Mouse (Mus musculus): ENCODE measurements around the gene Fam178b. TPM values are rescaled to one million over a fixed set of nuclear protein-coding genes. Genes with fewer than 3 reads are reported as not detected.
"Not testable (repeated sequence)": the region's sequence is repeated elsewhere in the genome, so short reads cannot be mapped to it uniquely, and the experiment has no call there.

Gene Fam178b
- total RNA-seq, 1 experiment from 2014 or later = 0.87 TPM

DNA sequence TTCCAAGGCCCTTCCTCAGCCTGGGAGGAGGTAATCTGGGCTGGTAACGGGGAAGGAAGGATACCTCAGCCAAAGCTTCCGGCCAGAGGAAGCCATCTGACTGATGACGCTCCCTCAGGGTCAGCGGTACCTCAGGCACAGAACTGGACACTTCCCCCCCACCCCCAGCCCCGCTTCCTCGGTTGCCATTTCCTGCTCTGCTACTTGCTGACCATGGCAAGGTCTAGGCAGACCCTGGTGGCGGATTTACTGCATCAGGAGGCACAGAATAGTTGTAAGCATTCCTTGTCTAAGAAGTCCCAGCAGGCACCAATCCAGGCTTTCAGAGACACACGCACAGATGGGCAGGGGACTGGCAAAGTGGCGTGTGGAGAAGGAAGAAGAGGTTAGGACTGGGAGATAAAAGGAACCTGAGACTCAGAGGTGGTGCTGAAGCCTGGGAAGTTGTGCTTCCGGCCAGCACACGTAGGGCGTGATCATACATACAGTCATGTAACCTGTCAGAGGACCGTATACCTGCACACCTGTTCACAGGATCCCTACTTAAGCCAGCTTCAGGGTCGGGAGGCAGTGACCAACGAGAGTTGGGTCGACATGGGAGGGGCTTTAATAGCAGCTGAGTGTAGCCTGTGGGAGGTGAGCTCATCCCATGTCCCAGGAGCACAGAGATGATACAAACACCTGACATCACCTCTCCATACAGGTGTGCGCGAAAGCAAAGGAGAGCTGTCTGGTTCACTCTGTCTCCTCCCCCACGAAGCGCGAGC, 128.2 kb downstream of the Fam178b start:
- ATAC-seq (replicated peaks; ENCODE audit: low read depth, poor library complexity, severe bottlenecking) = no peak

DNA sequence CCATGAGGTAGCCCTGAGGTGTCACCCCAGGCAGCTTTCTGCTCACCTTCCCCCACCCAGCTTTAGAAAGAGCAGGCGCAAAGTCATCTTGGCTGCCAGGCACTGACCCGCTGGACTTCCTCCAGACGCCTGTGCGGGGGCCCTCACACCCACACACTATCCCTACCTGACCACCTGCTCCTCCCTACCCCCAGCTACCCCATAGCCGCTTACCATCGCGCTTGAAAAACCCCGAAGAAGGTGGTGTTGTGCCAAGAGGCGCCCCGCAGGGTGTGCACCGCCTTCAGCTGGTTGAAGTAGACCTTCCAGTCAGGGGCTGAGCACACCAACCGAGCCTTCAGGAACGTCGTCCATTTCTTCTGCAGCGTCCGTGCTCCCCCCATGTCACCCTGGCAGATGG, 130.5 kb downstream of the Fam178b start:
- no peak for ATAC-seq (replicated peaks; ENCODE audit: low read depth, poor library complexity, severe bottlenecking)

DNA sequence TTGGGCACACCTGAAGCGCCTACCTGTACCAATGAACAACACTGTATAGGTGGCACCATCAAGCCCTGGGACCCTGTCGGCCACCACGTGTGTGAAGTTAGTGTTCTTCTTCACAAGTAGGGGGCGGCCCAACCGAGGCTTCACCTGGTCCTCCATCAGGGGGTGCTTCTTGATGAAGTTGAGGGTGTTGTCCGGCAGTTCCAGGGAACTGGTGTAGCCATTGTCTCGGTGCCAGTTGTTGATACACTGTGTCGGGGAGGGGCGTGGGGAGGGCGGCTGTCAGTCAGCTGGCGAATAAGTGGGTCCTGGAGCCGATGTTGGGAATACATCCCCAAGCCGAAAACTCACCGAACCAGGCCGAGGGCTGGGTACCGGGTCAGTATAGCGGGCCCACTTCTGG, 131.1 kb downstream of the Fam178b start:
- no peak for ATAC-seq (replicated peaks; ENCODE audit: low read depth, poor library complexity, severe bottlenecking)

DNA sequence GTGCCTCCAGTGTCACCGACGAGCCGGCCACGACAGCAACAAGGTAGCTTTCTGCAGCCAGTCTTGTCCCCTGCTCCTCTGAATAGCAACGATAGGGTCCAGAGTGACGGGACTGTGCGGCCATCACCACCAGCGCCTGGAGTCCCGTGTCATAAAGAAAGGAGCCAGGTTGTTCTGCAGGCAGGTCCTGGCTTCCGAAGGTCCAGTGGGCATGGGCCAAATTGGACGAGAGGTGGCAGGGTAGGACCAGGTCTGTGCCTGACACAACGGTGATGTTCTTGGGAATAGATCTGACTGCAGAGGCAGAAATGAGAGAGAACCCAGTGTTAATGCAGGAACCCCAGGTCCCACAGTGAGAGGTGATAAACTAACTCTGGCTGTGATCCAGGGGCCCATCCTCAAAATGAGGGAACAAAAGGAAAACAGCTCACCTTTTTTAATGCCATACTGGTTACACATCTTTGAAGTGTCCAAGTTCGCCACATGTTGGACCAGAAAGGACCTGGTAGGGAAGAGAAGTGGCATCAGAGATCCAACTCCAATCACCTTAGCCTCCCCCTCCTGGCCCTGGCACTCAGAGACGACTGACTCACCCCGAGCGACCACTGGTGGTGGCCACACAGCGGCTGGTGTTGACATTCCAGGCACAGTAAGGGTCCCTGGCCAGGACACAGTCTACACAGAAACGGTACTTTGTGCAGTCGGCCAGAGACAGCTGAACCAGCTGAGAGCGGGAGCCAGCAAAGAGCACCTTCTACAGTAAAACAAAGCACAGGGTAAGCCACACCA, 132.7 kb downstream of the Fam178b start:
- ATAC-seq (replicated peaks; ENCODE audit: low read depth, poor library complexity, severe bottlenecking) = no peak

DNA sequence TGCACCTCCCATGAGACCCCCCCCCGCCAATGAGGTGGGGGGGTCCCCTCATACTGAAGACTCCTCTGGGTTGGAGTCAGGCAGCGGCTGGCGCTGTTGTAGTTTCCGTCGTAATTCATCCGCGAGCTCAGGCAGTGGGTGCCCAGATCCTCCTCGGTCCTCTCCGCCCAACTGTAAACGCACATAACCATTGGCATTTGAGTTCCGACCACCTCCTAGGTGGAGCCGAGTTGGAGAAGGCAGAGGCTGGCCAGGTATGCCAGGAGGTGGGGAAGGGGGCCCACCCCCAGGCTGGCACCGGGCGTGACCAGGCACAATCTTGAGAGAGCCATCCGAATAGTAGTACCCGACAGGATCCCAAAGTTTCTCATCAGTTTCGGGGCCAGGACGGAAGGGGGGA, 133.5 kb downstream of the Fam178b start:
- ATAC-seq (replicated peaks; ENCODE audit: low read depth, poor library complexity, severe bottlenecking) = no peak

DNA sequence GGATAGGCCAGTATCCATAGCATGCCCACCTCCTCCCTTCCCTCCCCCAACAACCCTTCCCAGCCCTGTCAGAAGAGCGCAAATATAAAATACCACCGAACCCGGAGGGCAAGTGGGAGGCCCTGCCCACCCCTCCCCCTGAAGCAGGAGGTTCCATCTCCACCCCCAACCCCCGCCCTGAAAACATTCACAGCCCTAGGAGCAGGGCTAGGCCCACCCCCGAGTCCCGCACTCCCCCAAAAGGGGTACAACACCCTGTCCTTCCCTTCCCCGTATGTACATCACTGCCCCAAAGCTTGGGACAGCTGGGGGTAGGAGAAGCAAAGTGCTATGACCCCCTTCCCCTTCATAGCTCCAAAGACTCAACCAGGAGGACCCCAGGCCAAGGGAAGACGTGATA, 134.2 kb downstream of the Fam178b start:
- no peak for ATAC-seq (replicated peaks; ENCODE audit: low read depth, poor library complexity, severe bottlenecking)

DNA sequence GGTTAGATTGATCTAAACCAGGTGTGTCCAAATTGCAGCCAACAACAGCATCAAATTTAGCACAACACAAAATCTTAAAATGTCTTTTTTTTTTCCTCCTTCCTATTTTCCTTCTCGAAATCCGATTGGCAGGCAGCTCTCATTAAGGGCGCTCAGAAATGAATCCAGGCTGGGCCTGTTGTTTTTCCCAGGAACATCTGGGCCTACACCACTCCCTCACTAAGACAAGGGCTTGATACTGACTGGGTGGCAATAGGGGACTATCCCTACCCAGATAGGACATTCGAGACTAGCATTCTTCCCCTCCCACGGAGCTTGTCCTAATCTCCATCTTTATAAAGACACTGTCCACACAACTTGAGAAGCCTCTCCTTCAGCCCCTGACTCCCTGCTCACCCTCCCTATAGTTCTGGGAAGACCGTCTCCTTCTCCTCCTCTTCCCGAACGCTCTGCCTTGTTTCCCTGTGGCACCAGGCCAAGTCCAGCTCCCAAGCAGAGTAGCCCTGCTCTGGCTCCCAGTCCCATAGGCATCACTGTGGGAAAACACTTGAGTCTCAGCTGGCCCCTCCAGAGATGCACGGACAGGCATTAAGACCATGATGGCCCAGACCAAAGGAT, 134.9 kb downstream of the Fam178b start:
- ATAC-seq (replicated peaks; ENCODE audit: low read depth, poor library complexity, severe bottlenecking) = no peak

DNA sequence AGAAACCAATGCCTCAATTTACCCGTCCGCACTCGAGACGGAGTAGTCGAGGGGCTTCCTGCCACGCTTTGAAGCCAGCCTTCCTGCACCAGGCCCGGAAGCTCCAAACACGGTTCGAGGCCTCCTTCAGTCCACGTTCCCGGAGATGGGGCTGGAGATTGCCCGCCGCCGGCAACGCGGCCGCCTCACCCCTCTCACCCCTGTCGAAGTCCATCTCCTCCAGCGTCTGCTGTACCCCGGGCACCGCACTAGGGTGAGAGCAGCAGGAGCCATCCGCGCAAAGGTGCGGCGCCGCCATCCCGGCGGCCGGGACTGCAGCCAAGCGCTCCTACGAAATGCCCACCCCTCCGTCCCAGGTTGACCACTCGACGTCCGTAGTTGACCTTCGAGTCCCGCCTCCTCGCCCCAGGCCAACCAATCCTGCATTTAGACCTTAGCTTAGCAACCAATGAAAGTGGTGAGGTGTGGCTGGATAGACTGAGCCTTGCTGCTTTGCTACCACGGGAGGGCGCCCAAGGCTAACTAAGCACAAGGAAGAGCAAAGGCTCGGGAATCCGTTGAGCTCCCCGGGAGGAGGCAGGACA, 136.0 kb downstream of the Fam178b start, which contains the start of gene Ankrd39:
TSS of gene Ankrd39 (minus strand) at position 558 of the 584 bp plus-strand sequence.
- ATAC-seq (replicated peaks; ENCODE audit: low read depth, poor library complexity, severe bottlenecking) = peak; percentile 98

DNA sequence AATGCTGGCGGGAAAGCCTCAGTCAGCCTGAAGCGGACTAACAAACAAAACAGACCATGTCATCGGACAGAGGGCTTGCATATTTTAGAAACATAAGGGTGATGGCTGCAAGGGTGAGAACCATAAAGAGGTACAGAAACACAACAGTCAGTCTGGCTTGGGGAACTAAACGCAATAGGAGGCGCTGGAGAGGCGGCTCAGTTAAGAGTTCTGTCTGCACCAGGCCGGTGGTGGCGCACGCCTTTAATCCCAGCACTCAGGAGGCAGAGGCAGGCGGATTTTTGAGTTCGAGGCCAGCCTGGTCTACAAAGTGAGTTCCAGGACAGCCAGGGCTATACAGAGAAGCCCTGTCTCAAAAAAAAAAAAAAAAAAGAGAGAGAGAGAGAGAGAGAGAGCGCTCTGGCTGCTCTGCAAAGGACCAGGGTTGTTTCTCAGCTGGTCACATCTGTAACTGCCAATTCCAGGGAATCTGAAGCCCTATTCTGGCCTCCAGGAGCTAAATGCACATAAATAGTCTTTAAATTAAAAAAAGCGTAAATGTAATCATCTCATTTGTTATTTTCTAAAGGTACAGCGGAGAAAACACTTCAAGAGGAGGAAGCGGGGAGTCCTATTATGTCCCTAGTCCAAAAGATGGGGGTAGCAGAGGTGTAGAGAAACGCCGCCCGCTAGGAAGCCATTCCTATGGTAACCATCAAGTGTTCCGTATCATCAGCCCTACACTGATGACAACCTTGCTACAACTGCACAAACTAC, 137.0 kb downstream of the Fam178b start:
- ATAC-seq (replicated peaks; ENCODE audit: low read depth, poor library complexity, severe bottlenecking) = no peak

DNA sequence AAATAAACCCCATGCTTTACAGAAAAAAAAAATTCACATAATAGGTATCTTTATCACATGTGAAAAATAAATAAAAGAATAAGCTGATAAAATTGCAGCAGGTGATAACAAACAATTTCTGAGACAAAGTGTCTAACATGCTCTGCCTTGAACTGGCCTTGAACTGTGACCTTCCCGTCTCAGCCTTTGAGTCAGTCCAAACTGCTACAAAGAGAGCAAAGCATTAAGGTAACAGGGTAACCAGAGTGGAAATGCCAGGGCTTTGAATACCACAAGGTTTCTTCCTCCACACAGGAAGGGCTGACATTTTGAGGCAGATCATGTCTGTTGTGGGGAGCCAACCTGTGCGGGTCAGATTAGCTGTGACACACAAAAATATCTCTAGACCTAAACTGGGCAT, 137.6 kb downstream of the Fam178b start:
- ATAC-seq (replicated peaks; ENCODE audit: low read depth, poor library complexity, severe bottlenecking) = no peak

DNA sequence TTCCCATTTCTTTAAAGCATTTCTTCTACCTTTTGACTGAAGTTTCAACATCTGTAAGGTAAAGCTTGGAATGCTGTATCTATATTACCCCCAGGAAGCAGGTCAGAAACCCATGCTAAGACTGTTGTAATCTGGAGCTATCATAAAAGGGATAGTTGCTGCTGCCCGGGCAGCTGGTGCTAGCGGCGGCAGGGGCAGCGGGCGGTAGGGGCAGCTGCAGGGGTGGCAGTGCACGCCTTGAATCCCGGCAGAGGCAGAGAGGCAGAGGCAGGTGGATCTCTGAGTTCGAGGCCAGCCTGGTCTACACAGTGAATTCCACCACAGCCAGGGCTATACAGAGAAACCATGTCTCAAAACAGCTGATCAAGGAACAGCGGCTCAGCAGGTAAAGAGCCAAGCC, 140.1 kb downstream of the Fam178b start:
- ATAC-seq (replicated peaks; ENCODE audit: low read depth, poor library complexity, severe bottlenecking) = no peak

DNA sequence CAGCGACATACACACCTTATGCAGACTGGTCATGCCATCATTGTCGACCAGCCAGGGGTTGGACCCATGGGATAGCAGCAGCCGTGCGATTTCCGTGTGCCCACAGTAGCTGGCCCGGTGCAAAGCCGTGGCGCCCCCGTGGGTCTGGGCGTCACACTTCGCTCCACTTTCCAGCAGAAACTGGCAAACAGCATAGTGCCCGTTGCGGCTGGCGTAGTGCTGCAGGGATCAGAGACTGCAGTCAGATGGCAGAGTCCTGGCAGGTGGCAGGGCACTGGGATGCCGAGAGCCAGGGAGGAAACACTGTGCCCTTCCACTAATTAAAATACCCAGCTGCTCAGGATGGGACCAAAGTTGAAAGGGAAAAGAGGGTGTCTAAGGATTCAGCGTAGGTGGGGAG, 141.1 kb downstream of the Fam178b start:
- no peak for ATAC-seq (replicated peaks; ENCODE audit: low read depth, poor library complexity, severe bottlenecking)

DNA sequence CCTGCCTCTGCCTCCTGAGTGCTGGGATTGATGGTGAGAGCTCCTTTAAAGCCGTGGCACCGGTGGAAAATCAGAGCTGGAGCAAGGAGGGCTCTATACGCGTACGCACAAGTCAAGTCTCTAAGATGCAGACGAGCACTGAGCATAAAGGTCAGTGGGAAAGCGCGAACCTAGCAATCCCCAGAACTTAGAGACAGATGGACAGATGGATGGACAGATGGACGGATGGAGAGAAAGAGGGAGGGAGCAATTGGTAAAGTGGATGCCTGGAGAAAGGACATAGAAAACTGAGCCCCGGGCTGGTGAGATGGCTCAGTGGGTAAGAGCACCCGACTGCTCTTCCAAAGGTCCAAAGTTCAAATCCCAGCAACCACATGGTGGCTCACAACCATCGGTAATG, 142.2 kb downstream of the Fam178b start:
- ATAC-seq (replicated peaks; ENCODE audit: low read depth, poor library complexity, severe bottlenecking) = no peak

DNA sequence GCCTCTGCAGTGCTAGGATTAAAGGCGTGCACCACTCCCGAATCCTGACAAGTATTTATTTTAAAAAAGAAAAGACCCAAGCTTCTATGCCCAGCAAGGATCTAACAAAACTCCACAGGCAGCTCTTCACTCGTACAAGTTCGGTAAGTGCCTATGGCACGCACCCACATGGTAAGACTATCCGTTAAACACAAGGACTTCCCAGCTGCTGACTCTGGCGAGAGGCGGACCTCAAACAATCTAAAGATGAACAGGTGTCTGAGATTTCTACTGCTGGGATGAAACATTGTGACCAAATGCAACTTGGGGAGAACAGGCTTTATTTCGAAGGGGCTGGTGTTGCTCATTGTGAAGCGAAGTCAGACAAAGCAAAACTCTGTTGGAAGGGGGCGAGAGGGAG, 142.9 kb downstream of the Fam178b start:
- no peak for ATAC-seq (replicated peaks; ENCODE audit: low read depth, poor library complexity, severe bottlenecking)

DNA sequence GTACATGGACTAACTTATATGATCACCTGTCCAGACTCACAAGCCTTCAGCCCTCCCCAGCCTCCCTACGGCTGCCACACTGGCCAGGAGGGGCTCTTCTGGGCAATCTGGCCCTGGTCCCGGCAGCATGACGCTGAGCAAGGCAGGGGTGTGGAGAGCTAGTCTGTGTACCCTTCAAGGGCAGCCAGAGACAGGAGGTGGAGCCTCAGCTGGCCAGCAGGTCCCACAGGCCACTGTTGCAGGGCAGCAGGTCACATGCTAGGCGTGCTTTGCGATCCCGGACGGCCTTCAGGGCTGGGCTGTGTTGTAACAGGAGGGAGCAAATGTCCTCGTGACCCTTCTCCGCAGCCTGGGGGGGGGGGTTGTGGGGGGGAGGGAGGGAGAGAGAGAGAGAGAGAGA, 143.8 kb downstream of the Fam178b start, which contains the start of gene Gm42417:
TSS of gene Gm42417 (minus strand) at position 244 of the 400 bp plus-strand sequence.
- no peak for ATAC-seq (replicated peaks; ENCODE audit: low read depth, poor library complexity, severe bottlenecking)

DNA sequence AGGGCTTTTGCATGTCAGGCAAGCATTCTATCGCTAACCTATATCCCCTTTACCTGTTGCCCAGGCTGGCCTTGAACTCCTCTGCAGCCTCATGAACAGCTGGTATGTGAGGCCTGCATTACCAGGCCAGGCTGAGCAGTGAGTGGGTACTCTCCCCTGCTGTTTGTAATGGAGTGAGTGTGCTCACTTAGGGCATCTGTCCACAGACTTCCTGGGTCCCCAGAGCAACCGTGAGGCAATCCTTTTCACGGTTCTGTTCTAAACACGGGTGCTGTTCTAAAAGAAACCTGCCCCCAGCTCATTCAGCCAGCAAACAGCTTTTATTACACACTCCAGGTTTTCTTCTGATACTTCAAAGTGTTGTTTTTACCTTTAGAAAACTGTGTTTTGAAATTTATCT, 144.3 kb downstream of the Fam178b start:
- ATAC-seq (replicated peaks; ENCODE audit: low read depth, poor library complexity, severe bottlenecking) = no peak

DNA sequence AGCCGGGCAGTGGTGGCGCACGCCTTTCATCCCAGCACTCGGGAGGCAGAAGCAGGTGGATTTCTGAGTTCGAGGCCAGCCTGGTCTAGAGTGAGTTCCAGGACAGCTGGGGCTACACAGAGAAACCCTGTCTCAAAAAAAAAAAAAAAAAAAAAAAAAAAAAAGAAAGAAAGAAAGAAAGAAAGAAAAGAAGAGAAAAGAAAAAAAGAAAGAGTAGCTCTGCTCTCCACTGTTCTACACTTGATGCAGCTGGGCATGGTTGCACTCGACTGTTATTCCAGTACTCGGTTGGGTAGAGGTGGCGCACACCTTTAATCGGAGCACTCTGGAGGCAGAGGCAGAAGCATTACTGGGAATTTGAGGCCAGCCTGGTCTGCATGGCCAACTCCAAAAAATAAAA, 146.2 kb downstream of the Fam178b start, which contains the start of gene Ankrd23:
TSS of gene Ankrd23 (minus strand) at position 101 of the 400 bp plus-strand sequence.
- not testable (repeated sequence) for ATAC-seq (replicated peaks; ENCODE audit: low read depth, poor library complexity, severe bottlenecking)

DNA sequence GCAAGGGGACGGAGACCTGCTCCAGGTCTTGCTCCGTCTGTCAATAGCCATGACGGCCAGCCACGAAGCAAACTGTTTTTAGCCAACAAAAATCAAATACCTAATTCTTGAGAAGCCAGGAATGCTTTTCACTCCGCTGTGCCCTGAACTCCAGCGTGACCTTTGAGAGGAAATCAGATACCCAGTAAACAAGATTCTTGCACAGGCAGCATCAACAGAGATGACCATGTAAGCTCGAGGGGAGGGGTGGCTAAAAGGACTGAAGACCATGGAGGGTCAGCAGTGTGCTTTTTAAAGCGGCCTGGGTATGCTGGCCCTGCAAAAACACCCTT, 146.6 kb downstream of the Fam178b start:
- no peak for ATAC-seq (replicated peaks; ENCODE audit: low read depth, poor library complexity, severe bottlenecking)

DNA sequence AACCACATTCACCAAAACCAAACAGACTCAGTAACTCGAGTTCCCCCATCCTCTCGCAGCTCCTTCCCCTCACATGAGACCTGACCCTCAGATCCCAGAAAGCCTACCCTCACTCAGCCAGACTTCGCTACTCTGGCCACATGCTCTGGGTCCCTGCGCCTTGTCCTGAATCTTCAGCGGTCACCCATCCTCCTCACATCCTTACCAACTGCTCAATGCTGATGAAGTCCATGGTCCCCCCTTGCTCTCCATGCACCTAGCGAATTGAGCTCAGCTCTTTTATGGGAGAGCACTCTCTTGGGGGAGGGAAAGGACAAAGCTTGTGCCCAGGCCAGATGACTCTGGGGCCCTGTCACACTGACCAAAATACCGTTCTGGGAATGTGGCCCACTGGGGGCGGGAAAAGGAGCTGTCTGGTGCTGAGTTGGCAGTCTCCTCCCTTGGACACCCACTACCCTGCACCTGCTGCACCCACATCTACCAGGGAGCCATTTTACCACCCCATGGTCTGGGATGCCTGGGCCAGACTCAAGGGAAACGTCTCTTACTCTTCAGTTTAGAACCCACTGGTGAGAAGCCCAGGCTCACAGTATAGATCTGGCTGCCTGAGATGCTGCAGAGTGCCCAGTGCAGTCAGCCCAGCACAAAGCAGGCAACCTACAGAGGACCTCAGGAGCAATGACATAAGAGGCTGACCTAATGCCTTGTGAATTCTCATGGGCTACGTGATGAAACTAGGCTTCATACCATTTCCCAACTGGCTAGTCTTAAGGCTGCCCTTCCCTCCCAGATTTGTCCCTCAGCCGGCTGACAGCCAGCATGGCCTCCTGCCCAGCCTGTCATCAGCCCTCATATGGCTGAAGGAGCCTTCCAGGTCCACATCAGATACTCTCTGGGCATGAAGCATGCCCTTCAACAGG, 147.2 kb downstream of the Fam178b start:
- ATAC-seq (replicated peaks; ENCODE audit: low read depth, poor library complexity, severe bottlenecking) = no peak

Measured in common myeloid progenitor, adult 5-6 weeks (primary cell).